In the genomic region with DNA sequence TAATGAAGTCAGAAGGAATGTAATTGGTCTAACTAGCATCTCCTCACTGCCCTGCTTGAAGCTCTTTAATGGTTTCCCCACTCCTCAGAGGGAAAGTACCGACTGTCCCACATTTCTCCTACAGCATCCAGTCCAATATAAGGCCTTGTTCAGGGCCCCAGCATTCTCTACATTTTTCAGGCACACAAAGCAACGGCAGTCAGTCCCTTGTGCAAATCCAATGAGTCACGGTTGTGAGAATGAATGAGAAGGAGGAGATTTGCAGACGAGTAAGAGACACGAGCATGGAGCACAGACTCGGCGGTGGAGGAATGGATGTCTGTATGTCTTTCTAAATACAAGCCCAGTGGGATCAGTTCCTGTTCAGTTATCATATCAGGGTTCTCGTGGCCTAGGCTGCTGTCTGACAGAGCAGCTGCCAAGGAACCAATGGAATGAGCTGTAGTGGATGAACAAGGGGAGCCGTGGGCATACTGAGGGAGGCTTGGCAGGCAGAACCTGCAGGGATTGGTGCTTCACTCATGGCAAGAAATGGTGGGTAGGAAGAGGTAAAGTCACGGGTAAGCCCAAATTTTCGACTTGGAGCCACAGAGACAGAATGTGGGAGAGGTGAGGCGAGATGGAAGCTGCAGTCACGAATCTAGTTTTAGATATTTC, we compare ENCODE assay signal across 14 mouse cellular contexts. TPM values are rescaled to one million over a fixed set of nuclear protein-coding genes. Genes with fewer than 3 reads are reported as not detected.
DNase-seq lines count a peak whose midpoint lies in the region; ATAC-seq lines count a peak whose summit lies in the region.
"Had no signal": no experiment of that assay in that cellular context is flagged by ENCODE, and none has a peak within 500 bp of the region (broad histone marks: within the 10 kb centered on the region; RNA-seq: fewer than 3 reads in every experiment).

No protein-coding gene starts in this region.

- no peak for ATAC-seq in hindbrain, embryonic 14.5 days (ENCODE audit: low FRiP score)
- no peak for ATAC-seq in hindbrain, embryonic 13.5 days (ENCODE audit: low FRiP score)
- peak; percentile 49; the same call in 1 of the 2 replicates for ATAC-seq in midbrain, embryonic 11.5 days (ENCODE audit: low FRiP score)
- no peak for ATAC-seq in kidney, embryonic 15.5 days (replicated peaks; ENCODE audit: low FRiP score)

- H3K9ac ChIP-seq in hindbrain, embryonic 14.5 days = no peak overlapping the region
- no peak overlapping the region for H3K9ac ChIP-seq in hindbrain, embryonic 13.5 days
- peak overlapping the region; percentile 10 for H3K9ac ChIP-seq in midbrain, embryonic 11.5 days (ENCODE audit: low read length)
- H3K9ac ChIP-seq in kidney, embryonic 15.5 days = no peak overlapping the region
- H3K9ac ChIP-seq: embryonic facial prominence, embryonic 13.5 days; forebrain, embryonic 12.5 days had no signal

- peak overlapping the region; percentile 28; the same call in 1 of the 2 replicates for H3K27ac ChIP-seq in hindbrain, embryonic 14.5 days
- H3K27ac ChIP-seq in hindbrain, embryonic 13.5 days = no peak overlapping the region
- H3K27ac ChIP-seq in midbrain, embryonic 11.5 days (ENCODE audit: low read depth, low read length) = peak overlapping the region; percentile 46
- no peak overlapping the region for H3K27ac ChIP-seq in kidney, embryonic 15.5 days
- H3K27ac ChIP-seq: embryonic facial prominence, embryonic 13.5 days; forebrain, embryonic 12.5 days; kidney, postnatal 0 days had no signal

- no peaks in the 10 kb centered on the region for H3K27me3 ChIP-seq in hindbrain, embryonic 14.5 days (ENCODE audit: control insufficient read depth, insufficient read depth, low read length)
- H3K27me3 ChIP-seq in hindbrain, embryonic 13.5 days = peaks cover 5% of the 10 kb centered on the region; the same call in 1 of the 2 replicates
- H3K27me3 ChIP-seq in midbrain, embryonic 11.5 days (ENCODE audit: control insufficient read depth, insufficient read depth, low read length) = no peaks in the 10 kb centered on the region
- H3K27me3 ChIP-seq in kidney, embryonic 15.5 days = no peaks in the 10 kb centered on the region
- H3K27me3 ChIP-seq: embryonic facial prominence, embryonic 13.5 days; forebrain, embryonic 12.5 days had no signal

- H3K4me2 ChIP-seq in hindbrain, embryonic 14.5 days (replicated peaks) = no peak overlapping the region
- H3K4me2 ChIP-seq in hindbrain, embryonic 13.5 days = no peak overlapping the region
- 0 out of 2 replicates have a peak overlapping the region, but pooled peaks have one; percentile 18 for H3K4me2 ChIP-seq in midbrain, embryonic 11.5 days
- H3K4me2 ChIP-seq in kidney, embryonic 15.5 days = no peak overlapping the region
- H3K4me2 ChIP-seq: embryonic facial prominence, embryonic 13.5 days; forebrain, embryonic 12.5 days had no signal

- H3K4me1 ChIP-seq in hindbrain, embryonic 14.5 days (replicated peaks; ENCODE audit: control insufficient read depth, insufficient read depth, low read length) = peaks cover 10% of the 10 kb centered on the region
- H3K4me1 ChIP-seq in hindbrain, embryonic 13.5 days (replicated peaks) = peaks cover 19% of the 10 kb centered on the region
- peaks cover 17% of the 10 kb centered on the region for H3K4me1 ChIP-seq in midbrain, embryonic 11.5 days (ENCODE audit: control insufficient read depth, insufficient read depth, low read length)
- peaks cover 15% of the 10 kb centered on the region for H3K4me1 ChIP-seq in kidney, embryonic 15.5 days

- H3K9me3 ChIP-seq in hindbrain, embryonic 14.5 days (ENCODE audit: control insufficient read depth, low read length) = no peaks in the 10 kb centered on the region
- no peaks in the 10 kb centered on the region for H3K9me3 ChIP-seq in hindbrain, embryonic 13.5 days
- no peaks in the 10 kb centered on the region for H3K9me3 ChIP-seq in midbrain, embryonic 11.5 days (ENCODE audit: control insufficient read depth, low read length)
- H3K9me3 ChIP-seq in kidney, embryonic 15.5 days (replicated peaks) = no peaks in the 10 kb centered on the region
- H3K9me3 ChIP-seq: embryonic facial prominence, embryonic 13.5 days; forebrain, embryonic 12.5 days had no signal

- 44% methylated on average over 13 of the region's 13 CpGs for WGBS in hindbrain, embryonic 14.5 days
- 49% methylated on average over 13 of the region's 13 CpGs for WGBS in hindbrain, embryonic 13.5 days
- 43% methylated on average over 13 of the region's 13 CpGs for WGBS in midbrain, embryonic 11.5 days
- WGBS in kidney, embryonic 15.5 days = 86% methylated on average over 13 of the region's 13 CpGs

- H3K4me3 ChIP-seq in hindbrain, embryonic 14.5 days (replicated peaks; ENCODE audit: low read length) = no peak overlapping the region
- H3K4me3 ChIP-seq in hindbrain, embryonic 13.5 days = no peak overlapping the region
- H3K4me3 ChIP-seq in midbrain, embryonic 11.5 days (ENCODE audit: low read depth, low read length) = no peak overlapping the region
- no peak overlapping the region for H3K4me3 ChIP-seq in kidney, embryonic 15.5 days (replicated peaks)
- H3K4me3 ChIP-seq: embryonic facial prominence, embryonic 13.5 days; forebrain, embryonic 12.5 days had no signal

- H3K36me3 ChIP-seq in hindbrain, embryonic 14.5 days (replicated peaks; ENCODE audit: control insufficient read depth, insufficient read depth) = no peaks in the 10 kb centered on the region
- H3K36me3 ChIP-seq in hindbrain, embryonic 13.5 days = no peaks in the 10 kb centered on the region
- no peaks in the 10 kb centered on the region for H3K36me3 ChIP-seq in midbrain, embryonic 11.5 days (ENCODE audit: control insufficient read depth, insufficient read depth, low read length)
- no peaks in the 10 kb centered on the region for H3K36me3 ChIP-seq in kidney, embryonic 15.5 days
- H3K36me3 ChIP-seq: embryonic facial prominence, embryonic 13.5 days; forebrain, embryonic 12.5 days had no signal

- no peak for DNase-seq in hindbrain, embryonic 14.5 days (ENCODE audit: low spot score)
- peak; percentile 33 for DNase-seq in 3T3-L1 (ENCODE audit: low read depth, low spot score)
- DNase-seq in brain, adult 2 months (ENCODE audit: low read depth, low spot score) = peak; percentile 72
- peak; percentile 88 for DNase-seq in midbrain, embryonic 11.5 days (ENCODE audit: low spot score, missing footprints)
- DNase-seq in cerebellum, adult 18-20 months = no peak
- DNase-seq: adrenal gland, adult 2 months; cerebellum, postnatal 36 days; lung, adult 2 months; thymus, postnatal 36 days had no signal

RNA-seq across cellular contexts. Expression of gene Hipk2, which starts 37.5 kb away (rescaled TPM):
- 33.8 and 36.9 TPM in 2 replicates for polyA plus RNA-seq in hindbrain, embryonic 14.5 days (2014; fragmentation: Nextera tagmentation; extraction: Ambion mirVana)
- 39.6 and 42.1 TPM in 2 replicates for polyA plus RNA-seq in hindbrain, embryonic 13.5 days (2015; fragmentation: Nextera tagmentation; extraction: Ambion mirVana)
- polyA plus RNA-seq in midbrain, embryonic 11.5 days (2014; fragmentation: Nextera tagmentation; extraction: Ambion mirVana) = 25.2 and 25.8 TPM in 2 replicates
- polyA plus RNA-seq in kidney, embryonic 15.5 days (2015; fragmentation: Nextera tagmentation; extraction: Ambion mirVana) = 28.6 and 30.8 TPM in 2 replicates

RNA-seq across cellular contexts. Expression of gene Tbxas1, which starts 38.3 kb away (rescaled TPM):
- polyA plus RNA-seq in hindbrain, embryonic 14.5 days (2014; fragmentation: Nextera tagmentation; extraction: Ambion mirVana) = 1.6 and 2.2 TPM in 2 replicates
- 2.6 and 2.7 TPM in 2 replicates for polyA plus RNA-seq in hindbrain, embryonic 13.5 days (2015; fragmentation: Nextera tagmentation; extraction: Ambion mirVana)
- polyA plus RNA-seq in midbrain, embryonic 11.5 days (2014; fragmentation: Nextera tagmentation; extraction: Ambion mirVana) = 1.5 TPM in 2 replicates
- 5.3 and 6.4 TPM in 2 replicates for polyA plus RNA-seq in kidney, embryonic 15.5 days (2015; fragmentation: Nextera tagmentation; extraction: Ambion mirVana)

Comparison
In these comparisons a context has a peak if more than half of its experiments do, and no peak if none do; other contexts are left out.
1. H3K27ac ChIP-seq: peak in hindbrain, embryonic 14.5 days (single experiment) and midbrain, embryonic 11.5 days (single experiment); none in hindbrain, embryonic 13.5 days (single experiment) and kidney, embryonic 15.5 days (single experiment).
2. DNase-seq: peak in 3T3-L1 (single experiment), brain, adult 2 months (single experiment) and midbrain, embryonic 11.5 days (single experiment); none in hindbrain, embryonic 14.5 days (single experiment) and cerebellum, adult 18-20 months (0 of 2).